Mouse (Mus musculus) c-Kit-positive CD71-positive TER-119-positive erythroid progenitor cells, embryonic 14.5 days (primary cell): ENCODE data around the gene Col6a4.

Experiments used
- DNase-seq: peaks from one replicate; pipeline ENCODE4 v3.0.0-alpha.2; 2013; ENCODE audit warnings: low spot score

Col6a4 gene

GRCm38 (mm10) chr9:106096683-106097082 is at the start of gene Col6a4:
Gene Col6a4, minus strand, starts transcription at chr9:106096783.
- DNase-seq: no peak

- DNase-seq: no peak
Measured at GRCm38 (mm10) chr9:106145582-106145981, 49.0 kb upstream of the Col6a4 start.

DNA sequence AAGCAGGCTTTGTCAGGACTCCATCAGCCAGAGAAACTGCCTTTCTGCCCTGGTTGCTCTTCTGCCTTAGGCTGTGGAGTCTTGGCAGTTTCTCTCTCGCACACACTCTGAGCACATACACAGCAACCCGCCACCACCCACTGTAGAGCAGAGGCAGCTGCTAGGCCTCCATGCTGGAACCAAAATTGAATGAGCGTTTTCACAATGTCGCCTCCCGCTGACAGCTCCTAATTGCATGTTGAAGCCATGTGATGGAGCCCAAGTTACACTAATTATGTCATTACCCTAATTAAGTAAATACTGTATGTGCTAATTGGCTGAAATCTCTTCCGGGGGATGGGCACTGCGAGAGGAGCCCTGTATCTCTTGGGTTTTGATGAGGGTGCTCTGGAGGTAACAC is 47.6 kb upstream of the Col6a4 start:
- DNase-seq: no peak

GRCm38 (mm10) chr9:106141955-106142354 is 45.4 kb upstream of the Col6a4 start:
- no peak for DNase-seq

GRCm38 (mm10) chr9:106139763-106140162 is 43.2 kb upstream of the Col6a4 start:
- no peak for DNase-seq

- no peak for DNase-seq
Measured at GRCm38 (mm10) chr9:106137671-106138216, 41.2 kb upstream of the Col6a4 start.

- no peak for DNase-seq
Measured at GRCm38 (mm10) chr9:106130250-106130649, 33.7 kb upstream of the Col6a4 start.

DNA sequence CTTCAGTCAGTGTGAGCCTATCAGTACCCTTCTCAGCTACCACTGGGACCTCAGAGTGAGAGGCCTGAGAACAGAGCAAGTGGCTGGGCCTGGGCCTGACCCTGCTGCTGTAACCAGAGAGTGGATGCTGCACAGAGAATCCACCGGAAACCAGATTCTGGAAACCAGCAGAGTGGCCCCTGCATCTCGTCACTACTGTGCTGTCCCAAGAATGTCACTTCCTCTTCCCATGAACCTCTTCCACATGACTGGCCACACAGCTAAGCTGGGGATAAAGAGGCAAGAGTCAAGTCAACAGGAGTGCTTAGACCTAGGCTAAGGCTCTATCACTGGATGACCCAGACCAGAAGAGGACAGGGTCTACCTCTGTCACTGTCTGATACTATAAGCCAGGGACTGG is 32.5 kb upstream of the Col6a4 start:
- no peak for DNase-seq

DNA sequence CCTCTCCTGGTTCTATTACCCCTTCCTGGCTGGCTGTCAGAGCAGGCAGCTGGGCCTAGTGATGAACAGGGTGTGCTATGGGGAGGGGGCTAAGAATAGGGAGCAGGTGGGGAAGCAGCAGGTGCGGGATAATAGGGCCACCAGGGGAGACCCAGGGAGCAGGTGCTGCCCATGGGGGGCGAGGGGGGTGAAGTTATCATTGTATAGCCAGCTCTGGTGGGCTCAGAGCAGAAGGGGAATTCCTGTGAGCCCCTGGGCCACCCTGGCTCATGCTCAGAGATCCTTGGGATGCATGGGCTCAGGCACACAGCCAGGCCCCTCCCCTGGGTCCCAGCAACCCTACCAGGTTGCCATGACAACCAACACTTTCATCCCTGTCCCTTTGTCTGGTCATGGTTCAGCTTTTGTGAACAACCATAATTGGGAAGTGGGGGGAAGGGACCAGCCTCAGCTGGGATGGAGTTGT is 30.2 kb upstream of the Col6a4 start:
- no peak for DNase-seq

DNA sequence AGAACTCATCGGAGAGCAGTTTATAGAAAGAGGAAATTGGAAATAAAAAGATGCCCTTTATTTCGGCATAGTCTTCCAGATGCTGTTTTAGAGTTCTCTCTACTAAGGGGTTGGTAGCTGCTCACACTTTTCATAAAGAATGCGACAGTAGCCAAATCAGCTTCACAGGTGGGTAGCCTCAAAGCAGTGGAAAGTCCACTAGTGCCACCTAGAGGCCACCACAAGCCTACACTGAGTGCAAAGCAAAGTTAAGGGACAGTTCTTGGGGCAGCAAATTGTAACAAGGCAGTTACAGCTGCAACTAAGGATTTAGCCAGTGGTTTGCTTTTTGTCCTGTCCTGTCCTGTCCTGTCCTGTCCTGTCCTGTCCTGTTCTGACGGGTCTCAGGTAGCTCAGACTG is 27.0 kb upstream of the Col6a4 start:
- DNase-seq: peak; percentile 7

- DNase-seq: no peak
Measured at GRCm38 (mm10) chr9:106119075-106119474, 22.5 kb upstream of the Col6a4 start.

DNA sequence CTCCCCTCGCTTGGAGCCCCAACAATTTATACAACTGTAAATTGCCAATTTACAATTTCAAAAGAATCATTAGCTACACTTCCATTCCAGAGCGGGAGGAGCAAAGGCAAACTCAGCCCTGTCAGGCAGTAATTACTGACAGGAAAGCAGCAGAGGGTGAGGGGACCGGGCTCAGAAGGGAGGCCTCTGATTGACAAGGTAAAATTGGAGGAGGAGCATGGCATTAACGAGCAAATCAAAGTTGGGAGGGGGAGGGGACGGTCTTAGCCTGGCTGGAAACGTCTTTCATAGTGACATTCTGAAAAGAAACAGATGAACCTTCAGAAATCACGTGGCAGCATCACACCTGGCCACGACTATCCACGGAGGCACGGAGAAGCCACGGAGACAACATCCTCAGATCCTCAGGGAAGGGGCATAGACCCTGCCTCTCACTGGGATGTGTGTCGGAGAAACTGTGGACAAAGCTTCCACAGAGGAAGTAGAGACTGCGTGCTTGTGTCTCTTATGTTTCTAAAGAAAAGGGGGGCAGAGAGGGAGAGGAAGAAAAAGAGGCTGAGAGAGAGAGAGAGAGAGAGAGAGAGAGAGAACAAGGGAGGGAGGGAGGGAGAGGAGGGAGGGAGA is 19.3 kb upstream of the Col6a4 start:
- DNase-seq: no peak

DNA sequence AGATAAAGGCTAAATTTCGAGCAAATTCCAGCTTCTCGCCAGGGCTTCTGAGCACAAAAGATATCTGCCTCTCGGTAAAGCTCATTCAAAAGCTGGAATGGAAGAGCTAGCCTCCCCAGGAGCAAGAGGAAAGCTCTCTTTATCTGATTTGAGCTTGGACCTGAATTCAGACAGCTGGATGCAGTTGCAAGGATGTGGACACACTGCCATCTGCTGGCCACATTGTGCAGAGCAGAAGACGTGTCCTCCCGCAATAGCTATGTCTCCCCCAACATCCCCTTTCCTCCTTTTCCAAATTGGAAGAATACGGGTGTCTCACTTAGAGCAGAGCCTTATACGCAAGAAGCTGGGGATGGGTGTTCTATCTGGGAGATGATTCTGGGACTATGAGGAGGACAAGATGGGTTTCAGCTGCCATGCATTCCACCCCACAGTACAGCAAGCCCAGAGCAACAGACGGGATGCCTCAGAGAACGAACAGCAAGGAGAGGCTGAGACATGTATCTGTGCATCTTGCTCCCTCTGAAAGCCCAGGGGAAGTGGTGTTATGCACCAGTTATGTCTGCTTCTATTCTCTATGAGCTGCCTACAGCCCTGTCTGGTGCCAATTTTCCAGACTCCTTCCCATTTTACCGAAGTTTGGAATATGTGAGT is 16.3 kb upstream of the Col6a4 start:
- peak; percentile 30 for DNase-seq

DNA sequence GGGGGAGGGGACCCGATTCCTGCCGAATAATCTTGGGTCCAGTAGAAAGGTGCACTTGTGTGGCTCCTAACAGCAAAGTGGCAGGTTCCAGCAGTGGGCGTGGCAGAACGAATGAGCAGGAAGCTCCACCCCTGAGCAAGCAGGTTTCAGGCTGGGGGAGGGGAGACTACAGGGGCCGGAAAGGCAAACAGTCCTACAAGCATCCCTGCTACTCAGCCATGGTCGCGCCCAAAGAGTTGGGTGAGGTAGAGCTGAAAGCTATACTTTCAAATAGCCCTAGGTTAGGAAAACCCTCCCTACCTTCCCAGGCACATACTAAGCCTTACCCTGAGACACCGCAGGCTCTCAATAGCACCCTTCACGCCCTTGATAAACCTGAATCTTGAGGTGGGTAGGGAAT is 9.7 kb upstream of the Col6a4 start:
- no peak for DNase-seq

DNA sequence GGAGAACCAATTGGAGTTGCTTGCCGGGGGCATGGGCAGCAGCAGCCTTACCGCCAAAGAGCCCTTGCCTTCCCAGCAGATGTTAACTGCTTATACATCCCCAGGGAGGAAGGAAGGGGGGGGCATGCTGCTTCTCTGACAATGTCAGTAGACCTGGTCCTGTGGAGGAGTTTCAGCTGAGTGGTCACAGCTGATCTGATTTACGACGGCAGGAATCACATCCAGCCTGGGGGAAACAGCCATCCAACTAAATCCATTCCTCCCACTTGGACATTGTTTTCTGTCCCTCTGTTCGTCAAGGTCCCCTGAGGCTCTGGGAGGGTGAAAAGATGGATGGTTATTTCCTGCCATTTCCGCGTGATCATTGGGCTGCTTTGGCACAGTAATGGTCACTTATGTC is 7.8 kb upstream of the Col6a4 start:
- no peak for DNase-seq

DNA sequence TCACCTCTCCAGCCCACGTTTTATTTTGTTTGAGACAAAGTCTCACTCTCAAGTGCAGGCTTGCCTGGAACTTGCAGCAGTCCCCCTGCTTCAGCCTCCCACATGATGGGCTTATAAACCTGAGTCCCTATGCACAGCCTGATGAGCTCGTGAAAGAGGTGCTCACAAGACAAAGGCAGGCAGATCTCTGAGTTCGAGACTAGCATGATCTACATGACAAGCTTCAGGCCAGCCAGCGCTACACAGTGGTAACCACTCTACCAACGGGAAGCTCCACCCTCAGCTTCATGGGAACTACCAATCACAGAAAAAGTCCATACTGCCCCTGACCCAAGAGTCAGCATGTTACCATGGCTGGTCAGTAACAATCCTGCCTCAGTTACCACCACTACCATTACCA is 4.6 kb upstream of the Col6a4 start:
- no peak for DNase-seq

GRCm38 (mm10) chr9:106100262-106100661 is 3.7 kb upstream of the Col6a4 start:
- no peak for DNase-seq

- DNase-seq: no peak
Measured at GRCm38 (mm10) chr9:106099379-106100021, 2.9 kb upstream of the Col6a4 start.

DNA sequence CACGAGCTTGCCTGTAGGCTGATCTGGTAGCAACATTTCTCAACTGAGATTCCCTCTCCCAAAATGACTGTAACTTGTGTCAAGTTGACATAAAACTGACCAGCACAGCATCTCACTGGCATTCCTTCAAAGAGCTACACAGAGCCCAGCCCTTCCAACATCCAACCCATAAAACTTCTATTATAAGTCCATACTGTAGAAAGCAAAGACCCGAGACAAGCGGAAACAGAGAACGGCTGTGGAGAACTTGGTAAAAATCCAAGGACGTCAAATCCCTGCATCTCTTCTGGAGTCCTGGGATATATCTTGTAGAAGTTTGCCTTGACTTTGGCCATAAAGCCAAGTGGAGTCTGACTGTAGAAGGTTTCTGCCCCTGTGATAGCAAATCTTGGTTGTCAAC is 15.1 kb downstream of the Col6a4 start:
- DNase-seq: no peak

- peak; percentile 7 for DNase-seq
Measured at GRCm38 (mm10) chr9:106080261-106081033, 16.1 kb downstream of the Col6a4 start.

- DNase-seq: no peak
Measured at GRCm38 (mm10) chr9:106077953-106078352, 18.6 kb downstream of the Col6a4 start.

GRCm38 (mm10) chr9:106076234-106076633 is 20.3 kb downstream of the Col6a4 start:
- no peak for DNase-seq
